Mouse (Mus musculus) right cerebral cortex, postnatal 25 days (tissue): ENCODE data around the gene Eva1b.

ENCODE experiments used
- DNase-seq: peaks from one replicate; pipeline ENCODE4 v3.0.0; 2022

Gene Eva1b

GRCm38 (mm10) chr4:126120506-126120905 lies 27.0 kb upstream of the Eva1b start:
- no peak for DNase-seq

DNA sequence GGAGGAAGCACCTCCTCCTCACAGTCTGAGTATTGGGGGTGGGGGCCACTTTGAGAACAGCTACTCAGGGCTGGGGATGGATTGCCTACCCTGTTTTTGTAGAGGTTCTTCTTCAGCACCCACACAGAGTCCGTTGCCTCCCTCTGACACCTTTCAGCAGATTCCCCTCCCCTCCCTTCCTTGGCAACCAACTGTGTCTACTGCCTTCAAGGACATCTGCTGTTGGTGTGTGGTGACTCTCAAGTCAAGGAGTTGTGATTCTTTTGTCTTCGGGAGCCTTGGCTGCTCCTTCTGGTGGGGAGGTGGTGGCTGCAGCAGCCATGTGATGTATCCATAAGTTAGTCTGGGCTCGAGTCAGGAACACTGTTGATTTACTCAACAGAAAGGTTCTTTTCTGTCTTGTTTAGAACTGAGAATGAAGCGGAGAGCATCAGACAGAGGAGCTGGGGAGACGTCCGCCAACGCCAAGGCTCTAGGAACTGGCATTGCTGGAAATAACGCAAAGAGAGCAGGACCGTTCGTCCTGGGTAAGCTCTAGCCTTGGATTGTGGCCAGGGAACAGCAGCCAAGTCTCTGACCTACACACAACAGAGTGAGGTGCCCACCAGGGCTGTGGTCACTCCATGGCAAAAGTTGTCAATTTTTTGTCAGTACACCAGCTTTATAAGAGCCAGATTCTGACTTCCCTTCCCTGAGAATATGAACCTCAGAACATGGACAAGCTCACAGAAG lies 24.1 kb upstream of the Eva1b start:
- no peak for DNase-seq

- DNase-seq = no peak
Observed at GRCm38 (mm10) chr4:126130502-126130901, 17.0 kb upstream of the Eva1b start.

DNA sequence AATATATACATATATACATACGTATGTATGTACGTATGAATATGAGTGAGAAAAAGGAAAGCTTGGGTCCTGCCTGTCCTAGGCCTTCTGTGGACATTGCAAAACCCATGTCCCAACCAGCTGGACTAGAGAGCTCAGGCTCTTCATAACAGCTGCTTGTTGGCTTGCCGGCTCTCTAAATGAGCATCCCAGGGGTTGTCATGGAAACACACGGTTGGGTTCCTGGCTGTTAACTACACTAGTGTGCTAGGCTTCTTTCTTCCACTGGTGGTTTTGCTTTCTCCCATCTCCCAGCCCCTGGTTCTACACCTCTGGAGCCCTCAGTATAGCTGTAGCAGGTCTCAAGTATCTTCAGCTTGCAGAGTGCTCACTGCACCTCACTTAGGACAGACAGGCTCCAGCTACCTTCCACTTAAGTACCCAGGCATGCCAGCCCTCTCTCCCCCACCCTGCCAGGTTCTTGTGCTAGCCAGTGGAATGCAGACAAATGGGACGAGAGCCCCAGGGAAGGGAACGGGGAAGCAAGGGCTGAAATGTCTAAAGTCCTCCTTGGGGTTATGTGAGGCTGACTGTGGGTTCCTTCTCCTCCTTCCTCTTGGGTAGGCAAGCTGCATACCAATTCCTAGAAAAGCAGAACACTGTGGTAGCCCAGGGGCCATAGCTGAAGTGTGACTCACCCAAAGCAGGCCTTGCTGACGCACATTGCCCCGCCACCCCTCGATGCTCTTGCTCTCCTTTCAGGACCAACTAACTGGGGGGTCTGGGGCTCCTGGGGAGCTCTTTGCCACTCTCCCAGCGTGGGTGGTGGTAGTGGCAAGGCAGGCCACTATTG lies 16.0 kb upstream of the Eva1b start:
- no peak for DNase-seq

DNA sequence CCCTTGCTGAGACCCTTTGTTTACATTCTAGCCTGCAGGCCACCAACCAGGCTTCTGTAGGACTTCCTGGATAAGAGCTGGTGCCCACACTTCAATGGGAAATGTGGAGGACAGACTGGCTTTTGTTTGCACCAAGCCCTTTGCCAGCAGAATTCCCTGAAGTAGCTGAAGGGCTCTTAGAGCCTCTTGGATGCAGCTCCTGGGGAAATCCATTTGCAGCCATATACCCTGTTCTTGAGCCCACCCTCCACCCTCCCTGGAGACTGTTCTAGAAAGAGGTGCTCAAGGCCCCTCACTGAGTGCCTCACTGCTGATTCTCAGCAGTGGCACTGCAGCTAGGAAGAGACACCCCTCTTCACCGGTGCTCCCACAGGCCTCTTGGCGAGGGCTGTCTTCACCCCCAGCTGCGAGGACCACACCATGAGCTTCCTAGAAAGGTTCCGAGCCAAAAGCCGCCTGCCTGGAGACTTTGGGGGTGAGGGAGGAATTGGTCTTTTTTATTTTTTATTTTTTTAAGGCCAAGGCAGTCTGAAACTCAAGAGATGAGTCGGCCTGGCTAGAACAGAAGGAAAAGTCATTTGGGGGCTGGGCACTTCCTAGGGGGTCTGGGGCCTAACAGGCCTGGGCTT lies 14.8 kb upstream of the Eva1b start:
- no peak for DNase-seq

DNA sequence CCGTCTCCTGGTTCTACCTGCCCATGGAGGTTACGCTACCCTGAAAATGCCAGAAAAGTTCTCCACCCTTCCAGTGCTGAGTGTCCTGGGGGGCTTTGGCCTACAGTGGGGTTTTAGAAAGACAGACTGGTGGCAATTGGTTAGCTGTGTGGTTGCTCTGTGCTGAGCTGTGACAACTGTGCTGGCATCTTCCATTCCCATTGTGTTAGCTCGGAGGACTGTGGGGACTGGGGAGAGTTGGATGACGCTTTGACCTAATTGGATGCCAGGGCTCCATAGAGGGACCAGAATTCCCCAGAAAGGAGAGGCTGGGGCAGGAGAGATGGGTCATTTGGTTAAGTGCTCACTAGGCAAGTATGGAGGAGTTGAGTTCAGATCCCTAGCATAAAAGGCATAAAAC lies 13.3 kb upstream of the Eva1b start:
- DNase-seq = no peak

- DNase-seq = no peak
Observed at GRCm38 (mm10) chr4:126134639-126135038, 12.9 kb upstream of the Eva1b start.

GRCm38 (mm10) chr4:126137773-126138172 lies 9.8 kb upstream of the Eva1b start:
- DNase-seq = no peak

DNA sequence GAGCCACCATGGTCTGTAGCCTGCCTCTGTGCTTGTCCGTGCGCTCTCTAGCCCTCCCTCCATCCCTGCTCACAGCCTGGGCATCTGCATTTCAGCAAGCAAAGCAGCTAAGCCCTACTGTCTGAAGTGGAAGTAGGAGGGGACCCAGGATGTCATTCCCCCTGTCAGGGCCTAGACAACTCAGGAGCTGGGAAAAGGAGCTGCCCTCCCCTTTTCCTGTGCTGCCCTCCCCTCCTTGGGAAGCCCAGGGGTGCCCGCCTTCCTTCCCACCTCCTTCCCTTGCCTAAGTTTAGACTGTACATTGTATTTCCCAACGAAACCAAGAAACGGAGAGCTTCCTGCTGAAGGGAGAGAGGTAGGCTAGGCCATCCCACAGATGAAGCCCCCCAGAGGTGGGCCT lies 6.5 kb upstream of the Eva1b start:
- no peak for DNase-seq

- no peak for DNase-seq
Observed at GRCm38 (mm10) chr4:126145396-126145795, 2.1 kb upstream of the Eva1b start.

DNA sequence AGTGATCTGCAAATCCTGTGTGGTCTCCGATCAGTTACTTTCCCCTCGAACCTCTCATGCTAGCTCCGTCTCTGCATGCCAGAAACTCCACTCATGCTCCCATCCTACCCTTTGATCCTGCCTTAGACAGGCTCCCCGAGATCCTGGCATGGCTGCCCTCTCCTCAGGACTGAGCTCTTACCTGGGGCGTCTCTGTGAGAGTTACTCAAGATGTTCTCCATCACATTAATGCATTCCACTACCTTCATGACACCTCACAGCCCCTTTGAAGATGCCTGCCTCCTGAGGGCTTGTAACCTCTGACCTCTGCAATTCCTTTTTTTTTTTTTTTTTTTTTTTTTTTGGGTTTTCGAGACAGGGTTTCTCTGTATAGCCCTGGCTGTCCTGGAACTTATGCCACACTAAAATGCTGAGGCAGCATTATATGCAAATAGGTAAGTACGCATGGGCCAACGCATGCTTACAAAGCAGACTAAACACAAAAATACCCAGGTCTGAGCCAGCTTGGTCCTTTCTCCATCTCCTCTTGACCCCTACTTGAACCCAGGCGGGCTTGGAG lies 491 bp upstream of the Eva1b start:
- no peak for DNase-seq

DNA sequence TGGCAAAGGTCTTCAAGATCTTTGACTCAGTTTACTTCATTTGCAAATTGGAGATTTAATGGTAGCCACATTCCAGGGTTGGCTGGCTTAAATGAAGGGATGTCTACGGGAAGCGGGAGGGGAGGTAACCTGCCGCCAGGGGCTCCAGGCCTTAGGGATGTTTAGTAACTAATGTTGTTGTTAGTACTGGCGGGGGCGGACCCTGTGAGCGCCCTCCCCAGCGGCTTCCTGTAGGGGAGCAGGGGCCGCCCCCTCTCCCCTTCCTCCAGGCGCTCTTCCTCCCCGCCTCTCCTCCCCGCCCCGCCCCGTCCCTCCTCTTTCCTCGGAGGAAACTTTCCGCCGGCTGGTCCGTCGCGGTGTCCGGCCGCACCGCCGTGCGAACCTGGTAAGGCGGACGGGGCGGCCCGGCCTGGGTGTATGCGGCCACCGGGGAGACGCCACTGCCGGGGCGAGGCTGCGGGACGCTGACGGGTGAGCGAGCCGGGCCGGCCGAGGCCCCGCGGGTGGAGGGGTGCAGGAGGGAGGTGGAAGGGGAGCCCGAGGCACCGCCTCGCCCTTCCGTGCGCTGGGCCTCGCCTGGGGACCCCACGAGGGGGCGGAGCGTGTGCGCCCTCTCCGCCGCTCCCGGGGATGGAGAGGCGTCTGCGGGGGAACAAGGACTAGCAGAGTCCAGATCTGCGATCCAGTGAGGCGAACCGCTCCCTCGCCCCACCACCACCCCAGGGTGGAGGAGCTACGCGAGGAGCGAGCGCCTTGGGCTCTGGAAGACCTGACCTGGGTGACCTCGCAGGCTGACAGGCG lies 817 bp downstream of the Eva1b start:
- DNase-seq = no peak

- DNase-seq = no peak
Observed at GRCm38 (mm10) chr4:126149041-126149676, 1.6 kb downstream of the Eva1b start.

- no peak for DNase-seq
Observed at GRCm38 (mm10) chr4:126149798-126150197, 2.3 kb downstream of the Eva1b start.

- no peak for DNase-seq
Observed at GRCm38 (mm10) chr4:126150297-126150948, 2.9 kb downstream of the Eva1b start.

- no peak for DNase-seq
Observed at GRCm38 (mm10) chr4:126150949-126151320, 3.4 kb downstream of the Eva1b start.

DNA sequence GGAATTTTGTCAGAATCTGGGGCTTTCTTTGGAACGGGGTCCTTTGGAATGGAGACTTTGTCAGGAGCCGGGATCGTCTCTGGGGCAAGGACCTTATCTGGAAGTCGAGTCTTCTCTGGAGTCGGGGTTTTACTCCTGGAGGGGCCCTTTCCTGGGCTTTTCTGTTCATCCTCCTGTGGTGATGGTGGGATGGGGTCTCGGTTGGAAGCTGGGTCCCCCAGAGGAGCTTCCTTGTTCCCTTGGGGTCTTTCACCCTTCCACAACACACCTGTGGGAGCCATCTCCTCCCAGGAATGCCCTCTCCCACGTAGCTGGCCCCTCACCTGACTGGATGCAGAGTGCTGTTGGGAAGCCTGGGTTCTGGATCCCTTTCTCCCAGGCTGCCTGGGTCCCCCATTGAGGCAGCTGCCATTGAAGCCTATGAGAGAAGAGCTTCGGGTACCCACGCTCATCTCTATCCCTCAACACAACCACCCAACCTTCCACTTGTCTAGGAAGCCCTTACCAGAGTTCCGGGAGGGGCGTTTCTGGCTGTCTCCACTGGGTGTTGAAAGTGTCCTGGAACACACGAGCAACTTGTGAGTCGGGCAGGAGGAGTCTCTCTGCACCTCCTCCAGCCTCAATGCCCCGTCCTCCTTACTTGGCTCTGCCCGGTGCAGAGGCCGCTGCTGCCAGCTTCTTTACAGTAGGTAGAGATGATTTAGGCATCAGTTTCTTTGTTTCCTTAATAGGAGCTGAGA lies 4.3 kb downstream of the Eva1b start:
- DNase-seq = no peak

DNA sequence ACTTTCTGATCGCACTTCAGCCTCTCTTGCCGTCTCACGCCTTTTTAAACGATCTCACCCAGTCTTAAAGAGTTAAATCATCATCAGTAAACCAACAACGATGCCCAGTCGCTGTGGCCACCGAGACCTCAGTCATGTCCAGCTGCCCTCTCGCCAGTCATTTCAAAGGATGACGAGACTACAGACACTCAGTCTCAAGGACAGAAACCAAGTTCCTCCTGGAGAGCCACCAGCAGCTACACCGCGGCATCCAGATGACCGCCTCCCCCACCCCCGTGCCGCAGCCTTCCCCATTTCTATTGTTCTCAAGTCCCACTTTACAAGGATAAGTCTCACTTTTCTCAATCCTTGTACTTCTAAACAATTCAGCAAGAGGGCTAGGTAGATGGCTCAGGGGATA lies 5.3 kb downstream of the Eva1b start:
- DNase-seq = no peak

DNA sequence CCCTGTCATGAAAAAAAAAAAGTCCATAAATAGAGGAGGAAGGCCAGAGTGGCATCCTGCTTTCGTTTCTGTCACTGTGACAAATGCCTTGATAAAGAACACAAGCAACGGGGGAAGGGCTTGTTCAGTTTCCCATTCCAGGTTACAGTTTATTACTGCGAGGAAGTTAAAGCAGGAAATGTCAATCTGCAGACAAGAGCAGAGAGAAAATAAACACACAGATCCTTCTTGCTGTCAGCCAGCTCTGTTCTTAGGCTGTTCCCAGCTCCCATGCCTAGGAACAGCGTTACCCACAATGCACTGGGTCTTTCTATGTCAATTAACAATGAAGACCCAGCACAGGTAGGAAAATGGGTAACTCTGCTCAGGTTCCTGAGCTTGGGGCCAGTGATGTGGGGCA lies 7.6 kb downstream of the Eva1b start:
- DNase-seq = no peak

- DNase-seq = no peak
Observed at GRCm38 (mm10) chr4:126155869-126156268, 8.3 kb downstream of the Eva1b start.

DNA sequence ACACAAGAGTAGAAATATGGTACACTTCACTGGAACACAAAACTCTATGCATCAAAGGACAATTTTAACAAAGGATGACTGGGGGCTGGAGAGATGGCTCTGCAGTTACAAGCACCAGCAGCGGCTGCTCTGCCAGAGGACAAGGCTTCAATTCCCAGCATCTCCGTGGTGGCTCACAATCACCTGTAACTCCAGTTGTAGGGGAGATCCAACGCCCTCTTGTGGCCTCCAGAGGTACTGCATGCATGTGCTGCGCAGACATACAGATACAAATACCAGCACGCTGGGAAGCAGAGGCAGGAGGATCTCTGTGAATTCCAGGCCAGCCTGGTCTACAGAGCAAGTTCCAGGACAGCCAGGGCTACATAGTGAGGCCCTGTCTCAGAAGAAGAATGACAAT lies 9.1 kb downstream of the Eva1b start:
- no peak for DNase-seq
